Mouse (Mus musculus) limb, embryonic 15.5 days (tissue): ENCODE measurements around the gene Arhgap27. TPM values are rescaled to one million over a fixed set of nuclear protein-coding genes. Genes with fewer than 3 reads are reported as not detected.
"Not testable (repeated sequence)": the region's sequence is repeated elsewhere in the genome, so short reads cannot be mapped to it uniquely, and the experiment has no call there.

Experiments
- ATAC-seq: fragments of 200-750 bp; cut with Nextera tagmentation; 2 replicates; pipeline ENCODE4 v1.8.0; 2017; ENCODE audit warnings: low read depth, moderate TSS enrichment; ENCODE audit not compliant: insufficient number of reproducible peaks, low FRiP score, low TSS enrichment
- H3K27ac ChIP-seq: fragments of 300-500 bp; sonication (generic); 2 replicates; pipeline ENCODE4 v1.5.1; 2015; ENCODE audit warnings: moderate library complexity, mild to moderate bottlenecking, inconsistent platforms
- H3K27me3 ChIP-seq: fragments of 300-500 bp; sonication (generic); 2 replicates; pipeline ENCODE4 v1.6.1; 2015; ENCODE audit warnings: inconsistent platforms
- H3K36me3 ChIP-seq: fragments of 300-500 bp; sonication (generic); 2 replicates; pipeline ENCODE4 v1.6.1; 2015; ENCODE audit warnings: inconsistent platforms
- H3K4me1 ChIP-seq: fragments of 300-500 bp; sonication (generic); 2 replicates; pipeline ENCODE4 v1.6.1; 2015; ENCODE audit warnings: inconsistent platforms
- H3K4me2 ChIP-seq: fragments of 300-500 bp; sonication (generic); 2 replicates; pipeline ENCODE4 v1.6.1; 2015; ENCODE audit warnings: mild to moderate bottlenecking, inconsistent platforms
- H3K4me3 ChIP-seq: fragments of 300-500 bp; sonication (generic); 2 replicates; pipeline ENCODE4 v1.5.1; 2015; ENCODE audit warnings: mild to moderate bottlenecking, inconsistent platforms
- H3K9ac ChIP-seq: fragments of 300-500 bp; sonication (generic); 2 replicates; pipeline ENCODE4 v1.6.1; 2015; ENCODE audit warnings: inconsistent platforms
- H3K9me3 ChIP-seq: fragments of 300-500 bp; sonication (generic); 2 replicates; pipeline ENCODE4 v1.6.1; 2016; ENCODE audit warnings: inconsistent platforms
- WGBS: fragments of 180-500 bp; shearing (Covaris S2); methylation state at CpG from one replicate; pipeline ENCODE4 v1.1.7; 2015; 5-methylcytosine and 5-hydroxymethylcytosine counted together
- polyA plus RNA-seq: library from polyadenylated mRNA; unstranded; fragments of >200 nt; fragmentation: Nextera tagmentation; extraction: Ambion mirVana; gene quantifications from 2 replicates; pipeline ENCODE4 v1.2.1, GENCODE M21; 2015

Gene Arhgap27
- polyA plus RNA-seq, 1 experiment from 2014 or later, result 14.0 TPM

GRCm38 (mm10) chr11:103311960-103312611, 51.4 kb downstream of the Arhgap27 start:
- ATAC-seq, result peak; percentile 86
- Histone ChIP-seq H3K36me3 (no peaks in the 10 kb centered on the region), H3K27ac (peak overlapping the region; percentile 88), H3K27me3 (no peaks in the 10 kb centered on the region), H3K4me3 (peak overlapping the region; percentile 35), H3K9me3 (no peaks in the 10 kb centered on the region), H3K4me2 (peak overlapping the region; percentile 68), H3K4me1 (peaks cover 19% of the 10 kb centered on the region), H3K9ac (peak overlapping the region; percentile 26; the same call in 1 of the 2 replicates)
- 1% methylated on average over 30 of the region's 30 CpGs for WGBS

GRCm38 (mm10) chr11:103309956-103310574, 53.4 kb downstream of the Arhgap27 start:
- Histone ChIP-seq H3K27ac (no peak overlapping the region), H3K4me2 (no peak overlapping the region), H3K9ac (no peak overlapping the region), H3K9me3 (no peaks in the 10 kb centered on the region), H3K4me3 (no peak overlapping the region), H3K36me3 (no peaks in the 10 kb centered on the region), H3K27me3 (no peaks in the 10 kb centered on the region), H3K4me1 (peaks cover 19% of the 10 kb centered on the region)
- no peak for ATAC-seq
- 71% methylated on average over 10 of the region's 10 CpGs for WGBS

DNA sequence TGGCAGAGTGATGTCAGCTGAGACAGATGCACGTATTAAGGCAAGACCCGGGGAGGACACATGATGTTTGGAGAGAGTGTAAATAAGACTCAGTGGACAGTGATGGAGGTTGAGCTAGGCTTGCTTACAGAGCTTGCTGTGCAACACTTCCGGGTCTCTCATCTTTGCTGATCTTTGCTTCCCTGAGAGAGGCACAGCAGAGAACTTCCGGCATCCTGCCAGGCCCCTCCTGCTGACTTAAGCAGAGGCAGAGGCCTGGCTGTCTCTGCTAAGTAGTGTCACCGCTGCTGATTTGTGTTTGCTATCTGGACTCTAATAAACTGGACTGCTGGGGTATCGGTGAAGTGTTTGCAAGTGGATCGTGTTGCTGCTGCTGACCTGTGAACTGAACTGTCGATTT, 55.6 kb downstream of the Arhgap27 start:
- no peaks in the 10 kb centered on the region for H3K36me3 ChIP-seq
- ATAC-seq, result no peak
- no peak overlapping the region for H3K4me2 ChIP-seq
- no peaks in the 10 kb centered on the region for H3K9me3 ChIP-seq
- no peak overlapping the region for H3K27ac ChIP-seq
- no peaks in the 10 kb centered on the region for H3K27me3 ChIP-seq
- WGBS, result 63% methylated on average over 8 of the region's 8 CpGs
- H3K4me3 ChIP-seq, result no peak overlapping the region
- H3K4me1 ChIP-seq, result peaks cover 15% of the 10 kb centered on the region
- H3K9ac ChIP-seq, result no peak overlapping the region

- no peaks in the 10 kb centered on the region for H3K27me3 ChIP-seq
- ATAC-seq, result no peak
- no peak overlapping the region for H3K4me2 ChIP-seq
- H3K4me3 ChIP-seq, result no peak overlapping the region
- WGBS, result 85% methylated on average over 9 of the region's 9 CpGs
- H3K27ac ChIP-seq, result no peak overlapping the region
- H3K4me1 ChIP-seq, result peaks cover 4% of the 10 kb centered on the region; the same call in 1 of the 2 replicates
- H3K36me3 ChIP-seq, result no peaks in the 10 kb centered on the region
- no peaks in the 10 kb centered on the region for H3K9me3 ChIP-seq
- H3K9ac ChIP-seq, result no peak overlapping the region
Measured at GRCm38 (mm10) chr11:103304525-103304924, 59.0 kb downstream of the Arhgap27 start.

GRCm38 (mm10) chr11:103294772-103295171, 68.7 kb downstream of the Arhgap27 start:
- Histone ChIP-seq H3K4me3 (no peak overlapping the region), H3K27me3 (no peaks in the 10 kb centered on the region), H3K27ac (no peak overlapping the region), H3K36me3 (no peaks in the 10 kb centered on the region), H3K9ac (no peak overlapping the region), H3K9me3 (no peaks in the 10 kb centered on the region), H3K4me1 (peaks cover 19% of the 10 kb centered on the region), H3K4me2 (no peak overlapping the region)
- ATAC-seq, result no peak
- 87% methylated on average over 7 of the region's 7 CpGs for WGBS

DNA sequence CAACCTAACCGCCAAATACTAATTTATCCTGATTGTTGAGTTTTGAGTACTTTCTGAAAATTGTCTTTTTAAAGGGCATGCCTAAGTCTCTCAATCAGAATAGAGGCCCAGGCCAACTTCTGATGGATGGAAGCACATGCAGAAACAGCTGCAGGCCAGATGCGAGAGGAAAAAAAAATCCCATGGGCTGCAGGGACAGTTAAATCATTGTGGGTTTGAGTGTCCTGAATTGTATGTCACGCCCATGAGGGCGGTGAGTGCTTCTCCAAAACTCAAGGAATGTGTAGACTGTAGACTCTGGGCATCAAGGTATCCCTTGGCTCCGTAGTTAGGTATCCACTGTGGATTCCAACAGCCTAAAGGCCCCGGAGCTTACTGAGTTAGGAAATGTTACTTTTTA, 69.4 kb downstream of the Arhgap27 start:
- Histone ChIP-seq H3K27ac (peak overlapping the region; percentile 9), H3K36me3 (no peaks in the 10 kb centered on the region), H3K4me2 (no peak overlapping the region), H3K4me1 (peaks cover 25% of the 10 kb centered on the region), H3K4me3 (no peak overlapping the region), H3K9me3 (no peaks in the 10 kb centered on the region), H3K9ac (no peak overlapping the region), H3K27me3 (no peaks in the 10 kb centered on the region)
- 66% methylated on average over 6 of the region's 6 CpGs for WGBS
- ATAC-seq, result no peak

DNA sequence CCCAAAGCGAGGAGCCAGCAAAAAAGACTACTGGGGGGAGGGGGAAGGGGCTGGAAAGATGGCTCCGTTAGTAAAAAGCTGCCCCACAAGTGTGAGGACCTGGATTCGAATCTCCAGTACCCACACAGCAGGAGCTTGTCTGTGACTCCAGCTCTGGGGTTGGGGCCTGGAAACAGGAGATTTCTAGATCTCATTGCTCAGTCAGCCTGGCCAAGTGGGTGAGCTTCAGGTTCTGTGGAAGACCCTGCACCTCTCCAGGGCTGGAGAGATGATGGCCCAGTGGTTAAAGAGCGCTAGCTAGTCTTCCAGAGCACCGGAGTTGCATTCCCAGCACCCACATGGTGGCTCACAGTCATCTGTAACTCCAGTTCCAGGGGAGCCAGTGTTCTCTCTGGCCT, 70.6 kb downstream of the Arhgap27 start:
- Histone ChIP-seq H3K9me3 (no peaks in the 10 kb centered on the region), H3K4me2 (no peak overlapping the region), H3K4me3 (no peak overlapping the region), H3K4me1 (peaks cover 36% of the 10 kb centered on the region), H3K9ac (no peak overlapping the region), H3K36me3 (no peaks in the 10 kb centered on the region), H3K27ac (peak overlapping the region; percentile 77), H3K27me3 (no peaks in the 10 kb centered on the region)
- WGBS, result 55% methylated on average over 5 of the region's 5 CpGs
- ATAC-seq, result no peak

- 6% methylated on average over 14 of the region's 14 CpGs for WGBS
- Histone ChIP-seq H3K27me3 (no peaks in the 10 kb centered on the region), H3K4me1 (peaks cover 41% of the 10 kb centered on the region), H3K4me2 (peak overlapping the region; percentile 32), H3K9ac (no peak overlapping the region), H3K36me3 (no peaks in the 10 kb centered on the region), H3K9me3 (no peaks in the 10 kb centered on the region), H3K4me3 (no peak overlapping the region), H3K27ac (peak overlapping the region; percentile 77)
- ATAC-seq, result peak; percentile 81
Measured at GRCm38 (mm10) chr11:103292152-103292889, 71.2 kb downstream of the Arhgap27 start.

DNA sequence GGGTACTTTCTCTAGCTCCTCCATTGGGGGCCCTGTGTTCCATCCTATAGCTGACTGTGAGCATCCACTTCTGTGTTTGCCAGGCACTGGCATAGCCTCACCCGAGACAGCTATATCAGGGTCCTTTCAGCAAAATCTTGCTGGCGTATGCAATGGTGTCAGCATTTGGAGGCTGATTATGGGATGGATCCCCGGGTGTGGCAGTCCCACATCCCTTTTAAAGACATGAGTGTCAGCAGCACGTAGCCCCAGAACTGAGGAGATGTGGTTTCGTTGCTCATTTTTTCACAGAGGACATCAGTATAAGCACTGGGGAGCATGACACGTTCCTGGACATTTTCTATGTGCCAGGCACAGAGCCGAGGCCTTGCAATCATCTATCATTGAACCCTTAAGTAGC, 72.7 kb downstream of the Arhgap27 start:
- H3K4me2 ChIP-seq, H3K27me3 ChIP-seq, H3K36me3 ChIP-seq, ATAC-seq, H3K4me3 ChIP-seq, H3K9me3 ChIP-seq, H3K9ac ChIP-seq, H3K27ac ChIP-seq: not testable (repeated sequence)
- peaks cover 49% of the 10 kb centered on the region for H3K4me1 ChIP-seq
- 91% methylated on average over 7 of the region's 7 CpGs for WGBS

GRCm38 (mm10) chr11:103288291-103288963, 75.1 kb downstream of the Arhgap27 start:
- H3K4me3 ChIP-seq, result no peak overlapping the region
- H3K9me3 ChIP-seq, result no peaks in the 10 kb centered on the region
- peak overlapping the region; percentile 14; the same call in 1 of the 2 replicates for H3K4me2 ChIP-seq
- H3K27ac ChIP-seq, result peak overlapping the region; percentile 80
- no peaks in the 10 kb centered on the region for H3K36me3 ChIP-seq
- no peaks in the 10 kb centered on the region for H3K27me3 ChIP-seq
- WGBS, result 44% methylated on average over 16 of the region's 16 CpGs
- H3K4me1 ChIP-seq, result peaks cover 50% of the 10 kb centered on the region
- ATAC-seq, result no peak
- no peak overlapping the region for H3K9ac ChIP-seq

DNA sequence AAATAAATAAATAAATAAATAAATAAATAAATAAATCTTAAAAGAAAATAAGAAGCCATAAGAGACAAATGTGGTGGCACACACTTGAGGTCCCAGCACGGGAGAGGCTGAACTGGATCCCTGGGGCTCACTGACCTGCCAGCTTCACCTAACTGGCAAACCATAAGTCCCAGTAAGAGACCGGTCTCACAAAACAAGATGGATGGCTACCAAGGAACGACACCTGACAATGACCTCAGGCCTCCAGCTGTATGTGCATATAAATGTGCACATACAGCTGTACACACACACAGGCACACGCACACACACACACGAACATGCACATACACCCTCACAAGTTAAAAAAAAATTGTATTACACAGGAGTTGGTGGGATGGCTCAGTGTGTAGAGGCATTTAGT, 76.6 kb downstream of the Arhgap27 start:
- no peak overlapping the region for H3K9ac ChIP-seq
- H3K4me2 ChIP-seq, result no peak overlapping the region
- WGBS, result 96% methylated on average over 5 of the region's 5 CpGs
- H3K4me3 ChIP-seq, result no peak overlapping the region
- no peaks in the 10 kb centered on the region for H3K9me3 ChIP-seq
- H3K4me1 ChIP-seq, result peaks cover 37% of the 10 kb centered on the region
- no peak overlapping the region for H3K27ac ChIP-seq
- no peaks in the 10 kb centered on the region; the same call in 1 of the 2 replicates for H3K27me3 ChIP-seq
- no peak for ATAC-seq
- H3K36me3 ChIP-seq, result no peaks in the 10 kb centered on the region
